Mouse (Mus musculus) kidney, adult 2 months (tissue): ENCODE results near the gene Grid2.

Experiments used
- CTCF ChIP-seq: fragments of 200-500 bp; conservative IDR thresholded peaks from 2 replicates; pipeline ENCODE4 v1.5.1; 2011; ENCODE audit warnings: low read depth, mild to moderate bottlenecking, control low read depth, low read length, moderate library complexity, mixed read lengths; ENCODE audit not compliant: insufficient read depth, insufficient read length
- POLR2A ChIP-seq: fragments of 200-500 bp; IDR thresholded peaks from one replicate; pipeline ENCODE4 v1.6.1; 2011; ENCODE audit warnings: low read depth, low read length, control low read depth

DNA sequence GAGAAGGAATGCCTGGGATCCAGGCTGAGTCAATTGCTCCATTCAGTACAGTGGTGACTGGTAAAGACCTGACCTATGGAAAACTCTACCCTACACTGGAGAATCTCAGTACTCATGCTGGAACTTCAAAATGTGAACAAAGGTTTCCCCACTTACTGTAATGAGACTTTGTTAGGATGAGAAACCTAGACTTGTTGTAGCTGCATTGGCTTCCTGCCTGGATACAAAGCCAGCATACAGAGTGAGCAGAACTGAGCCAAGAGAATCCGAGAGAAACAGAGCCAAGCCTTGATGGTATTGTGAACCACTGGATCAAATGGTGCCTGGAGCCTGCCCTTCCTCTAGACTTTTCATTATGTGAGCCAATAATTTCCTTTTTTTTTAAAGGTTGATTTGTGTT lies 28.7 kb downstream of the Grid2 start:
- no peak for TF ChIP-seq POLR2A
- no peak for TF ChIP-seq CTCF
